Mouse (Mus musculus) v-Abl transformed pro-B cells (cell line): Measurements from ENCODE around the gene Nudt17.
"Not testable (repeated sequence)": the region's sequence is repeated elsewhere in the genome, so short reads cannot be mapped to it uniquely, and the experiment has no call there.

Experiments
- in situ Hi-C, 2 experiments: fragments of 400-800 bp; cut with MboI; formaldehyde crosslinking; loops; one replicate each; pipeline ENCODE4 v1.15.1; 2025; ENCODE audit not compliant: unreplicated experiment in 2 of 2

The Nudt17 gene

DNA sequence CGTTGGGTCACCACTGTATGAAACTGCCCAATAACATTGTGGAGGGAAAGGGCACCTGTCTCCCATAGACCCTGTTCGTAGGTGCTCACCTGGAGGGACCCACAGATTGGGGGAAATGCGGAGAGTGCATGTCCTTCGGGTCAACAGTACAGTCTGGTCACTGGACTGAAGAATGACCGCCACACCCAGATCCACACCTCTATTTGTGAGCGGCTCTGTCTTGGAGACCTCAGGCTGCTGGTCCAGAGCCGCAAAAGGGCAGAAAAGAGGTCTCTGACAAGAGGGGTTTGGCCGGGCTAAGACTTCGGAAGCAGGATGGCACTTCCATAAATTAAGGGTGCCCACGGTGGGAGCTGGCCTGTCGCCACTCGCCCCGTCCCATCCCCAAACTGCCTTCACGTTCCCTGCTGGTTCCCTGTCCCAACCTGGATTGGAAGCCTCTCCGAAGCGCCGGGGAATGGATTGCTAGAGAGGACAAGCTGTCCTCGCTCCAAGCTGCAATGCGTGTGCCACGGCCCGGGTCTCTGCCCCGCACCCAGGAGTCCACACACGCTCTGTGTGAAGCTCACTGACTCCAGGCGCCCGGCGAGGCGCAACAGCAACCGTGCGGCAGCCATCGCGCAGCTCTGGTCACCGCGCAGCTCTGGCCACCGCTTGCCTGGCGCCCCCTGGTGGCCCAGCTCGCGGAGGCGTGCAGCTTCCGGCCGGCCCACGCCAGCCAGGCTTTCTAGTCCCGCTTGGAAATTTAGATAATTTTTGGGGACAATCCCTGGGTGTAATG lies at the start of gene Nudt17:
Gene Nudt17, minus strand, starts transcription at position 660 of the 781 bp plus-strand sequence.
- in situ Hi-C loops: loop anchor here (5.0 to 10.0 kb wide), 2 partner anchors 163 to 166 kb away; no protein-coding TSS in a partner anchor

DNA sequence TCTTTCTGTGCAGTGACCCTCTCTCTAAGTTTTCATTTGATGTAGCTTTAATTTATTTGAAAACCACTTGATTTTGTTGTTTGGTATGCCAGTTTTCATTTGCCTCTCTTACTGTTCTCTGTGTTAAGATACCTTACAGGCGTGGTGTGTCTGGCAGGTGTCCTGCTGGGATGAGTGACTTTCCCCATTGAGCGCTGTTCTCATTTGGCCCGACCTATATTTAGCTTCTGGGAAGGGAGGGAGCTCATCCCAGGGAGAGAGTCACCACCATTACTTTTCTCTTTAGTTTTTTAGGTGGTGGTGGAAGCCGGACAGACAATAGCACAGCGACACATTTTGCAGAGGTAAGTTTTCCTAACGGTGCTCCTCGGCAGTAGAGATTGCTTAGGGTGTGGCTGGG lies 49.3 kb upstream of the Nudt17 start:
- in situ Hi-C loops: no loop called here

DNA sequence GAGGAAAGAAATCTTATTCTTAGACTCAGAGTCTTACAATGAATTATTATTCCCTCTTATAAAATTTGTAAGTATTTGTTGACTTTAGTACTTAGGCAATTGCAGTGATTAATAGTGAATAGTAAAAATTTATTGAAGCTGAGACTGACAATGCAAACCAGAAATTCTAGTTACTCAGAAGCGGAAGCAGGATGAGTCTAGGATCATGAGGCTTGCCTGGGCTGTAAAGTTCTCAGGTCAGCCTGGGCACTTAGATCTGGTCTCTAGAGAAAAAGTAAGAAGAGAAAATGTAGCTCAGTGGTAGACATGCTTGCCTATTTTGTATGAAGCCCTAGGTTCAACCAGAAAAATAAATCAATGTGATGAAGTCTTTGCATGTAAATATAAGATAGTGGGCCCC lies 47.6 kb upstream of the Nudt17 start:
- in situ Hi-C loops: no loop called here

DNA sequence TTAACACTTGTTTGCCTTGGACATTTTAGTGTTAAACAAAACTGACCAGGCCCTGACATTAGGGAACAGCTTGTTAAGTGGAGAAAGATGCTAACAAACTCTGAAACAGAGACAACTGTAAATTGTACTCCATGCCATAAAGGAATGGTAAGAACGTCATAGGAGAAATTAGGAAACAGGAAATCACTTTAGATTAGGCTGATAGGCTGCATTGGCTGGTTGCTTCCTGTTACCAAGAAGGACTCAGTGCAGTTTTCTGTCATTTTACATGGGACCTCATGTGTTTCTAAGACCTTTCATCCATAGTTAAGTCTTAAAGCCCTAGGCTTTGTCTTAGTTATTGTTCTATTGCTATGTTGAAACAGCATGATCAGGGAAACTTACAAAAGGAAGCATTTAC lies 38.5 kb upstream of the Nudt17 start:
- in situ Hi-C loops: no loop called here

DNA sequence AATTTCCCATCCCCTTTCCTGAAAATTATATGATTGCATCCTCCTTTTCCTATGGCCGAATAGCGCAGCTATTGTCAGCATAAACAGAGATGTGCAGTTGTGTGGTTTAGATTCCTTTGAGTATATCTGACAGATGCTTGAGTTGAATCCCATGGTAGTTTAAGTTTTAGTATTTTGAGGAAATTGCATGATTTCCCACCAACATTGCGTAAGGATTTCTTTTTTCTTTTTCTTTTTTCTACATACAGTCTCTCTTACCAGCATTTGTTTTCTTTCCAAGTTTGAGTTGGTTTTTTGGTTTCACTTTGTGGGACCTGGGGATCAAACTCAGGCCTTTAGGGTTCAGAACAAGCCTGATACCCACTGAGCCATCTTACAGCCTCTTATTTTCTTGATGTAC lies 36.0 kb upstream of the Nudt17 start:
- in situ Hi-C loops: no loop called here

DNA sequence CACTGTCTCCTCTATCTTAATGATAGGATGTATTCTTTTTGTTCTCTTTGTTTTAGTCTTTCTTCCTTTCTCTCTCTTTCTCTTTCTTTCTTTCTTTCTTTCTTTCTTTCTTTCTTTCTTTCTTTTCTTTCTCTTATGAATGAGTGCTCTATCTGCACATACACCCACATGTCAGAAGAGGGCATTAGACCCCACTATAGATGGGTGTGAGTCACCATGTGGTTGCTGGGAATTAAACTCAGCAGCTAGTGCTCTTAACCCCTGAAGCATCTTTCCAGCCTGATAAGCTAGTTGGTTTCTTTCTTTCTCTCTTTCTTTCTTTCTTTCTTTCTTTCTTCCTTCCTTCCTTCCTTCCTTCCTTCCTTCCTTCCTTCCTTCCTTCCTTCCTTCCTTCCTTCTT lies 31.9 kb upstream of the Nudt17 start:
- in situ Hi-C loops: not testable (repeated sequence)

DNA sequence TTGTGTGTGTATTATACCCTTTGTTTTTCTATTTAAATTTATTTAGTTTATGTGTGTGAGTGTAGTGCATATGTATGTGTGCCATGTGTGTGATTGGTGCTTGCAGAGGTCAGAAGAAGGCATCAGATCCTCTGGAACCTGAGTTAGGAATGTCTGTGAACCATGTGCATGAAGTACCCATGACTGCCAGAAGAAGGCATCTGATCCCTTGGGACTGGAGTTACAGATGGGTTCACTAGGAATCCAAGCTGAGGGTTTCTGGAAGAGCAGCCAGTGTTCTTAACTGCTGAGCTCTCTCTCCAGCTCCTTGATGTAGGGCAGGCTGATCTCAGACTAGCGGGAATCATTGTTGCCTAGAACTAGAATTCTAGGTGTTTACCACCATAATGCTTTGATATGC lies 29.6 kb upstream of the Nudt17 start:
- in situ Hi-C loops: no loop called here

DNA sequence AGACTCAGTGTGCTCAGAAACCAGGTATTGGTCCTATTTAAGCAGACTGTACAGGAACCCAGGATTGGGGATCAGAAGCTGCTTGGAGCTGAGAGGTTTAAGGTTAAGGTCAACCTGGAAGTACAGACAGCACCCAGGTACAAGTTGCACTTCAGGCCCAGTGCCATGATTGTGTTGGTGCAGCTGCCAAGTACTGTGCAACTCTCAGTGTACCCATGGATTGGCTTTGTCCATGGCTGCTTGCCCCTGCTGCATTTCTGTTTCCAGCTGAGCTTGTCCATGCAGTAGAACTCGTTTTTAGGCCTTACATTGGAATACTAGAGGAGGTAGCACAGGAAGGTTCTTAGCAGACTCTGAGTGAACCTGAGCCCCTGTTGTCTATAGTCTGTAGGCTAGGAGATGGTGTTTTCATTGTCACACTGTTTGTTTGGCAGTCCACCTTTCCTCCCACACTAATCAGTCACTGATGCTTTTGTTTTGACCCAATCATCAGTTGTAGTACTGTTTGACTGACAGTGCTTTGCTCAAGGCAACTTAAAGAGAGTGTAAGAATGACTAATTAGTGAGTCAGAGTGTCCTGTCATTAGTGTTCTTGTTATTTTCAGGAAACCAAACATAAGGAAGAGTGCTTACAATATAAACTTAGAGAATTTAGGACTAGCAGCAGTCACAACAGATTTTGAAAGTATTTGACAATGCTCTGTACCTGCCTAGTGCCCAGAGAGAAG lies 28.8 kb upstream of the Nudt17 start:
- in situ Hi-C loops: no loop called here

DNA sequence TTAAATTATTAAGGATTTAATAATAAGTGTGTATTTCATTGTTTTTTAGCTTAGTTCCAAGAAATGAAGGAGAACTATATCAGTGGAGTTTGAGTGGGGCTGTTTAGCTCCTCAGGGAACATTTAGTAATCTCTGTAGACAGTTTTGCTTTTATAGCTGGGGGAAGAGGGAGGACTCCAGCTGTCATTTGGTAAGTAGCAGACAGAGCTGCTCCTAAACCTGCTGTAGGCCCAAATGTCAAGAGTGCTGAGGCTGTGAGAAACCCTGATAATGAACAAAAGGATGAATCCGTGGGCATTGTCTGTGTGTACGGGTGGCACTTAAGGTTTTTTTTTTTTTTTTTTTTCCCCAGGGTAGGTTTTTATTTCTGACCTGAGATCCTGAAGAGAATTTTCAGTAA lies 26.8 kb upstream of the Nudt17 start:
- in situ Hi-C loops: no loop called here

DNA sequence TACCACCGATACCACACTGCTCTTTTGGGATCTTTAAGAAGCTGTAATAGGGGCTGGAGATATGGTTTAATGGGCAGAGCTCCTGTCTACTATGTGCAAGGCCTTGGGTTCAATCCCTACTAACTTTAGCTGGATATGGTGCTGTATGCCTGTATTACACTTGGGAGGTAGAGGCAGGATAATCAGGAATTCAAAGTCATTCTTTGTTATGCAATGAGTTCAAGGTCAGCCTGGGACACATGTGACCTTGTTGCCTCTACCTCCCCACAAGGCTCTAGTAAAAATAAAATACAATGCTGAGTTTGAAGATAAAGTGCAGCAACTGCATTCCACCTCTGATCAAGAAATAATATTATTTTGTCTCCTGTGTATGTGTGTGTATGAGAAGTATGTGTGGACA lies 25.6 kb upstream of the Nudt17 start:
- in situ Hi-C loops: no loop called here

DNA sequence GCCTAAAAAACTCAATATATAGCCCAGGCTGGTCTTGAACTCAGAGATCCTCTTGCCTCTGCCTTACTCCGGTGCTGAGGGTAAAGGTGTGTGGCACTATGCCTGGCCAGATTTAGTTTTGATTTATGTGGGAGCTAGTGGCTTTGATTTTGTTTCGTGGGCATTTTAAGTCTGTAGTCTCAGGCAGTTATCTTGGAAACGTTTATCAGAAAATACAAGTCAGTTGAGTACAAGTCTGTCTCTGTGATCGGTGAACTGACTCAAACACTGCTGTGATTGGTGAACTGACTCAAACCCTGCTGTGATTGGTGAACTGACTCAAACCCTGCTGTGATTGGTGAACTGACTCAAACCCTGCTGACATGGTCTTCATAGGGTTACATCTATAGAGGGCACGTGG lies 22.4 kb upstream of the Nudt17 start:
- in situ Hi-C loops: no loop called here

DNA sequence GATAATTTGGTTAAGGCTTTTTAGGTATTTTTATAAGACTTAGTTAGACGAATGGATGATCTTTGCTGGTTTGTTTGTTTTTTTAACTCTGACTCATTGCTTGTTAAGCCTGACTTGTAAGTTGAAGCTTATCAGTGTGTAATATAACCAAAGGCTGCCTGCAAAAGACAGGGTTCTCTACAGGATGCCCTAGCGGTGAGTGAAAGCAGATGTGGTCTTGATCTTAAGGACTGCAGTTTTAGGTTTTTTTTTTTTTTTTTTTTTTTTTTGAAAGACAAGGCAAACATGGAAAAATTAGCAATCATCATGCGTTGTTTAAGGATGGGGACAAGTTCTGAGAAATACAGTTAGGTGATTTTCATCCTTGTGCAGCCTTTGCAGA lies 21.0 kb upstream of the Nudt17 start:
- in situ Hi-C loops: no loop called here

DNA sequence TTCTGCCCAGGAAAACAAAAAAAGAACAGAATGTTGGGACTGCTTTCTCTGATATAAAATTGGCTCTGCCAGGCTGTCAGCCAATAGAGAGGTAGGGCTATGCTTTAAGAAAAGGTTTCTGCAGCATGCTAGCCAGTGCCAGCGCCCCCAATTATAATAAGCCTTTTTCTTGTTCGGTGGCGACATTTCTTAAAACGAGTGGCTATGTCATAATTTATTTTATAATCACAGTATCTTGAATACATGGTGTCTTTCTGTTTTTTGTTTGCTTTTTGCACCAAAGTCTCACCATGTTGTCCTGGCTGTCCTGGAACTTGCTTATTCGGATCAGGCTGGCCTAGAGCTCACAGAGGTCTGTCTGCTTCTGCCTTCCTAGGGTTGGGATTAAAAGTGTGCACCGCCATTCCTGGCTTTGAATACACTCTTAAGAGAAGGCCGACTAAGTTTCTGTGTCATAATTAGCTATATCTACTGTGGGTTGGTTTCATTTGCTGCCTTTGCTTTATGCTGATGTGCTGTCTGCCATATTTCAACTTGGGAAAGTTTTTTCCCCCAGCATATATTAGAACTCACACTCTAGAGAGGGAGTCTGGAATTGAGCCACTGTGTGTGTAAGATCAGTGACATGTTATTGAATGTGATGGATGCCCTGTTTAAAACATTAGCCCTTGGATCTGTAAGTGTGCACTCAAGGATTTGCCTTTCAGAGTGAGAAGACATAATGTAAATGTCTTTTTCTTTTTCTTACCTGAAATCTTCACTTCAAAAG lies 20.5 kb upstream of the Nudt17 start:
- in situ Hi-C loops: no loop called here

DNA sequence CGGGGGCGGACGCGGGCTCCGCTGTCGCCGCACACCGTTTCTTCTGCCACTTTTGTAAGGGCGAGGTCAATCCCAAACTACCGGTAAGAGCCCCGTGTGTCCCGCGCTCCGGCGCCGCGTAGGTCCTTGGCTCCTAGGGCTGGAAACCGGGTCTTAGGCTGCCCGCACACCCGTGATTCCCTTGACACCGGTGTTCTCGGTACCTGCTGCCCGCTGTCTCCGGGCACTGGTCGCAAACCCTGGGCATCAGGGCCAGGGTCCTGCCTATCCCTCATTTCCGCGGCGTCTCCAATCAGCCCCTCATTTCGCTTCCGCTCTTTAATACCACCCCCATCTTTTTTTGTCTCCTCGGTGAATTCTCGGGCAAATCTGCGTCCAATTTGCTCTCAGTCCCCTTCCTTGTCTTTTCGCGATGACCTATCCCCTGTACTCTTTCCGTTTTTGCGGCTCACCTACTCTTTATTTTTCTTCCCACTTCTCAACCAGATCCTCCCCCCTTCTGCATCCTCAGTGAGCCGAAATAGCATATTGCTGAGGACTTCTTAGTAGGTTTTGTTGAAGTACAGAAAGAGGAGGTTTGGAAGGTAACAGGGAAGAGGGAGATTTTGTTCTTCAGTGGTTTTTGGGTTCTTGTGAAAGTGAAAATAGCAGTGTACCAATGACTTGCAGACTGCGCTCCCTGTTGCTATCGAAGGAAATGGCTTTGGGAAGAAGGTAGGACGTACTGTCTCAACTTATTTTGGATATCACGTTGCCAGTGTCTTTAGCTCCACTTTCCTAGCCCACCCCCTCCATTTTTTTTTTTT lies 19.7 kb upstream of the Nudt17 start:
- in situ Hi-C loops: no loop called here

DNA sequence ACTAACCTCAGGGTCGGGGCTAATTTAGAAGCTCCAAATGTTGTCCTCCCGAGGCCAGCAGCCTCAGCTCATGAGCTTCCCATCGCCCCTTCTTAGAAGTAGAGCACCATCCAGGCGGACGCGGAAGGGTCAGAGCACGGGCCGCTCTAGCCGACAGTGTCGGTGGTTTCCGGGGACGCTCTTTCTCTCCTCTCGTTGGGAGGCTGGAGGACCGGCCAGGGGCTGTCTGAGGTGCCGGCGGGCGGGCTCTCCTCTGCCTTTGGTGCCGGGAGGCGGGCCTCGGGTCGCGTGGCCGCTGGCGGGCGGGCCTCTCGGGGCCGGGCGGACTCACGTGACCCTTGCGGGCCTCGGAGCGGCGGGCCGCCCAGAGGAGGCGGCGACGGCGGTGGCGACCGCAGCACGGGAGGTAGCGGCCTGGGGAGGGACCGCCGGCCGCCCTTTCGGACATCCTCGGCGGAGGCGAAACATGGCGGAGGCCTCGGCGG lies 19.0 kb upstream of the Nudt17 start, which contains the start of the genes Polr3c and Rnf115:
Gene Polr3c, minus strand, starts transcription at position 286 of the 485 bp plus-strand sequence.
Gene Rnf115, plus strand, starts transcription at position 322 of the 485 bp plus-strand sequence.
- in situ Hi-C loops: no loop called here

DNA sequence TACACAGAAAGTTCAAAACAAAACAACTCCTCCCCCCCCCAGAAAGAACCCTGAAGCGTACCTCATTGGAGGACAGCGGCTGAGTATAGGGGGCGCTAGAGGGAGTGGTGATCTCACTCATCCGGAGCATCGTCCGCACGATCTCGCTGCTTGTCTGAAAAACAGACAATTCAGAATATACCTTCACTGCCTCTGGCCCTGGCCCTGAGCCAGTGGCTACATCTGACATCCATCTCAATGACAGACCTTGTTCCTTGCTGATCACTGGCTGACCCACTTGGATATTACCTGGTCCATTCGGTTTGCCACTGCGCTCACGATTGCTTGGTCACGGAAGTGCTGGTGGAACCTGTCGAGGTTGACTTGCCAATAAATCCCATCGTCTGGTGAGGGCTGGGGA lies 10.8 kb upstream of the Nudt17 start:
- in situ Hi-C loops: no loop called here

DNA sequence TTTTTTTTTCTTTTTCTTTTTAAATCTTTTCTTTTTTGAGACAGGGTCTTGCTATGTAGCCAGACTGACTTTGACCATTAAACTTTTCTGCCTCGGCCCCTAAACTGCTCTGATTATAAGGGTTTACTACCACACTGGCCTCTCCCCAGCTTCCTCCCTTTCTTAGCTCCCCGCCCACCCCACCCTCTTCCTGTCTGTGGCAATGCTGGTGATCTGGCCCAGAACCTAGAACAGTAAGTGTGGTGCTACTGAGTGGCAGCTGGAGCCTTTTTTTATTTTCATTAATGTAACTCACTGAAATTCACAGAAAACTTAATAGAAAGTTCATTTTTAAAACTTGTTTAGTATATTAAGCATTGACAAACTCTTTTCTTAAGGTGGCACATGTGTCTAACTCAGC lies 7.5 kb upstream of the Nudt17 start:
- in situ Hi-C loops: no loop called here

DNA sequence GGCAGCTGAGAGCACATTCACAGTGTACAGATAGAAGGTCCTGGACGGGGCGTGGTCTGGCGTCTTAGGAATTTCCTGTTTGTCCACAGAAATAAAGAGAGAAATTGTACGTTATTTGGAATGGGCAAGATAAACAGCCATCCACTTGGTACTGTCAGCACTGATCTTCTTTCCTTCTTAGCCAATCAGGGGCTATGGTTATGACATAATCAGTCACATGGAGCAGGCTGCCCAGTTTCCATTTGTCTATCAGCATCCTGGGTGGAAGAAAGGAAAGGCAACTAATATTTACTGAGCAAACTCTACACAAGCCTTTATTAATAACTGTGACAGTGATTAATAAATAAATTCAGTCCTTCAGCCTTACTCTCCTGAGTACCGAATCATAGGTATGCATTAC lies 5.9 kb upstream of the Nudt17 start:
- in situ Hi-C loops: no loop called here

DNA sequence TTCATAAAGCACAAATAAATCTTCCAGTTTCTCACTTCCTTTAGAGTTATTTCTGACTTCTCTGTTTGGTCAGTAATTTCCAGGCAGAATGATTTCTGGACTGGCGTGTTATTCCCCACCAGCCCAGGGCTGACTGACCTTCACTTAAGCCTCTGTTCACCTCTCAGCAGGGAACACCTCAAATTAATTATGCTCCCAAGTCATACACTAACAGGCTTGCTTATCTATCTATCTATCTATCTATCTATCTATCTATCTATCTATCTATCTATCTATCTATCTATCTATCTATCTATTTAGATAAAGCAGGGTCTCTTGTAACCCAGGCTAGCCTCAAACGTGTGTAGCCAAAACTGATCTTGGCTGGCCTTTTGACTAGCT lies 312 bp upstream of the Nudt17 start:
- in situ Hi-C loops: loop anchor here (5.0 to 10.0 kb wide), 2 partner anchors 164 to 166 kb away; no protein-coding TSS in a partner anchor

DNA sequence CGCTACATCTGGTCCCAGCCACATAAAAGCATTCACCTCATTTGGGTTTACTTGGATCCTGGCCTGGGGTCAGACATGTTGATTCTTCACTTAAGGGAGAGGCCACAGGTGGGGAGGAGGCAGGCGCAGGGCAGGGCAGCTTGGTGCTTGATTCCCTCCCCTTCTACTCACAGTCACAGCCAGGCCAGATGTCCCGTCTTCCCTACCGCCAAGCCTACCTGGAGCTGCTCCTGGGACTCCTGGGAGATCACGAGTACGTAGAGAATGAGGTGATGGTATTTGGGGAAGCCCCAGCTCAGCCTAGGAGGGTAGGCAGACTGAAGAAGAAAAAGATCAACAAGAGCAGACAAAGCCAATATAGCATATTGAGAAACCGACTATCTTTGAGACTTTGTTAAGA lies 1.4 kb downstream of the Nudt17 start:
- in situ Hi-C loops: loop anchor here (5.0 to 10.0 kb wide), 2 partner anchors 162 to 165 kb away; no protein-coding TSS in a partner anchor
